Mouse (Mus musculus): Measurements from ENCODE around the gene Azin2. TPM values are rescaled to one million over a fixed set of nuclear protein-coding genes. Genes with fewer than 3 reads are reported as not detected.
A peak's percentile ranks its signal among the peaks of the same experiment; 100 is the strongest.

The Azin2 gene
- total and polyA plus RNA-seq, 3 experiments, result 0.39 to 2.3 TPM; not detected in 1

DNA sequence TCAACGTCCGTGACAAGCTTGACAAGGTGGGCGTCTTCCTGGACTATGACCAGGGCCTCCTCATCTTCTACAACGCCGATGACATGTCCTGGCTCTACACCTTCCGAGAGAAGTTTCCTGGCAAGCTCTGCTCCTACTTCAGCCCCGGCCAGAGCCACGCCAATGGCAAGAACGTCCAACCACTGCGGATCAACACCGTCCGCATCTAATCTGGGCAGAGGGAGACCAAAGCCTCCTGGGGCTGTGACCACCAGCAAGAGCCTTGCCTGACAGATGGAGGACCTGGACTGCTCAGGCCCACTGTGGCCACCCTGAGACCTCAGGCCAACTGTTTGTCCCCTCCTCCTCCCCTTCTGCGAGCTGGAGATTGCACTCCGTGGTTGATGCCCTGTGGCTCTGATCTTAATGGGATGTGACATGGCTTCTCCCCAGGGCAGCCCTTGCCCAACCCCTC is 52.8 kb downstream of the Azin2 start:
- Histone ChIP-seq H3K79me2 (ENCODE audit: control insufficient read depth, insufficient read depth, low read length, poor library complexity) (no peaks in the 10 kb centered on the region), H3K9ac (ENCODE audit: control insufficient read depth, low read depth, low read length, poor library complexity, severe bottlenecking) (no peak overlapping the region), H3K27me3 (ENCODE audit: control insufficient read depth in 1 of 2, insufficient read depth in 2 of 2, low read length in 2 of 2) (no peaks in the 10 kb centered on the region), H3K9me3 (replicated peaks; ENCODE audit: insufficient read depth, low read length) (no peaks in the 10 kb centered on the region), H3K27ac (ENCODE audit: control insufficient read depth, low read depth, low read length) (no peak overlapping the region), H3K36me3 (ENCODE audit: control insufficient read depth in 1 of 2, insufficient read depth in 2 of 2, low read length in 2 of 2) (no peaks in the 10 kb centered on the region), H3K4me3 (ENCODE audit: control insufficient read depth in 1 of 2, insufficient read depth in 1 of 2, low read depth in 2 of 2, low read length in 2 of 2) (no peak overlapping the region), H3K4me1 (ENCODE audit: control insufficient read depth in 1 of 2, insufficient read depth in 2 of 2, low read length in 2 of 2) (no peaks in the 10 kb centered on the region)
- no peak for DNase-seq (ENCODE audit: low read depth, low spot score)
- TF ChIP-seq CHD2 (IDR thresholded peaks at IDR 0.05; ENCODE audit: low read length) (no peak), TAL1 (IDR thresholded peaks at IDR 0.05; ENCODE audit: low read length) (no peak), USF2 (IDR thresholded peaks at IDR 0.05; ENCODE audit: borderline replicate concordance in 1 of 2, insufficient read depth in 1 of 2, low read depth in 1 of 2, low read length in 2 of 2) (no peak), ZKSCAN1 (IDR thresholded peaks at IDR 0.05; ENCODE audit: low read depth, low read length) (no peak), POLR2AphosphoS5 (IDR thresholded peaks at IDR 0.05; ENCODE audit: borderline replicate concordance, low read depth, low read length) (no peak), TCF12 (IDR thresholded peaks at IDR 0.05; ENCODE audit: low read depth, low read length) (no peak), CTCF (IDR thresholded peaks at IDR 0.05 in 2 of 3, conservative IDR thresholded peaks at IDR 0.05 in 1 of 3; ENCODE audit: control insufficient read depth in 1 of 3, insufficient read depth in 1 of 3, low read depth in 2 of 3, low read length in 3 of 3, poor library complexity in 1 of 3, severe bottlenecking in 1 of 3) (no peak)

DNA sequence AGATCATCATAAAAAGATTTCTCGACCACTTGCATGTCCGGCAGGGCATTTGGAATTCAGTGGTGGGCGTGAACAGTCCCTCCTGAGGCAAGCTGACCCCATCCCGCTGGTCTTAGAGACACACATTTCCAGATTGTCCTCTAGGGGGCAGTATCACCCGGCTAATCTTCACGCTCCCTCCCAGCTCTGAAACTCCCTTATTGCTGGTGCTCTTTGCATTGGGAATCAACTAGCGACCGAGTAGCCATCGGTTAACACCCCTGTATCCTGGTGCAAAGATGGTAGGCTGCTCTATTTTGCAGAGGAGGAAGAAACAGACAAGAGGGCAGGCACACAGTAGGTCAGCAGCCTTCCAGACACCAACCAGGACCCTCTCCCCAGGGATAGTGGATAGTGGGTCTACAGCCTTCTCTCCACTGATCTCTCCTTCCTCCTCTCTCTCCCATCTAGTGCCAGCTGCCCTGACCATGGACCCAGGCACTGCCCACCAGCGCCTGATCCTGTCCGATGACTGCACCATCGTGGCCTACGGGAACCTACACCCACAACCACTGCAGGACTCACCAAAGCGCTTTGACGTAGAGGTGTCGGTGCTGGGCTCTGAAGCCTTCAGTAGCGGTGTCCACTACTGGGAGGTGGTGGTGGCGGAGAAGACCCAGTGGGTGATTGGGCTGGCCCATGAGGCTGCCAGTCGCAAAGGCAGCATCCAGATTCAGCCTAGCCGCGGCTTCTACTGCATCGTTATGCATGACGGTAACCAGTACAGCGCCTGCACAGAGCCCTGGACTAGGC is 53.5 kb downstream of the Azin2 start:
- Histone ChIP-seq H3K27me3 (ENCODE audit: control insufficient read depth in 1 of 2, insufficient read depth in 2 of 2, low read length in 2 of 2) (no peaks in the 10 kb centered on the region), H3K9ac (ENCODE audit: control insufficient read depth, low read depth, low read length, poor library complexity, severe bottlenecking) (no peak overlapping the region), H3K79me2 (ENCODE audit: control insufficient read depth, insufficient read depth, low read length, poor library complexity) (no peaks in the 10 kb centered on the region), H3K4me3 (ENCODE audit: control insufficient read depth in 1 of 2, insufficient read depth in 1 of 2, low read depth in 2 of 2, low read length in 2 of 2) (no peak overlapping the region), H3K27ac (ENCODE audit: control insufficient read depth, low read depth, low read length) (no peak overlapping the region), H3K9me3 (replicated peaks; ENCODE audit: insufficient read depth, low read length) (no peaks in the 10 kb centered on the region), H3K36me3 (ENCODE audit: control insufficient read depth in 1 of 2, insufficient read depth in 2 of 2, low read length in 2 of 2) (no peaks in the 10 kb centered on the region), H3K4me1 (ENCODE audit: control insufficient read depth in 1 of 2, insufficient read depth in 2 of 2, low read length in 2 of 2) (no peaks in the 10 kb centered on the region)
- TF ChIP-seq UBTF (IDR thresholded peaks at IDR 0.05; ENCODE audit: borderline replicate concordance, insufficient read depth, low read depth, low read length) (no peak), CHD1 (IDR thresholded peaks at IDR 0.05; ENCODE audit: low read depth, low read length) (no peak), ETS1 (IDR thresholded peaks at IDR 0.05; ENCODE audit: low read depth, low read length) (no peak), SMC3 (IDR thresholded peaks at IDR 0.05; ENCODE audit: low read depth, low read length) (peak; percentile 60), ZC3H11A (IDR thresholded peaks at IDR 0.05; ENCODE audit: low read depth, low read length) (peak; percentile 39; the same call in 1 of the 2 replicates), MAZ (IDR thresholded peaks at IDR 0.05; ENCODE audit: low read depth, low read length) (0 out of 2 replicates have a peak, but pooled peaks have one; percentile 39), E2F4 (IDR thresholded peaks at IDR 0.05; ENCODE audit: borderline replicate concordance, low read depth, low read length) (no peak), CTCF (IDR thresholded peaks at IDR 0.05 in 2 of 3, conservative IDR thresholded peaks at IDR 0.05 in 1 of 3; ENCODE audit: control insufficient read depth in 1 of 3, insufficient read depth in 1 of 3, low read depth in 2 of 3, low read length in 3 of 3, poor library complexity in 1 of 3, severe bottlenecking in 1 of 3) (peak; percentile 80 to 84 (median 82)), BHLHE40 (IDR thresholded peaks at IDR 0.05; ENCODE audit: borderline replicate concordance, low read depth, low read length) (no peak), POLR2A (IDR thresholded peaks at IDR 0.05; ENCODE audit: control insufficient read depth in 1 of 2, insufficient read depth in 1 of 2, low read depth in 1 of 2, low read length in 2 of 2, poor library complexity in 1 of 2) (no peak), ZKSCAN1 (IDR thresholded peaks at IDR 0.05; ENCODE audit: low read depth, low read length) (peak; percentile 65; the same call in 1 of the 2 replicates), MAFK (IDR thresholded peaks at IDR 0.05; ENCODE audit: borderline replicate concordance, low read depth, low read length) (no peak), HCFC1 (IDR thresholded peaks at IDR 0.05; ENCODE audit: low read depth, low read length) (no peak), MYC (IDR thresholded peaks at IDR 0.05; ENCODE audit: low read depth, low read length) (no peak), RAD21 (IDR thresholded peaks at IDR 0.05; ENCODE audit: low read depth, low read length) (peak; percentile 74)
- DNase-seq (ENCODE audit: low read depth, low spot score), result peak; percentile 57

Data from MEL (cell line).